Comparison of ENCODE assay signal across 17 mouse cellular contexts in the genomic region with DNA sequence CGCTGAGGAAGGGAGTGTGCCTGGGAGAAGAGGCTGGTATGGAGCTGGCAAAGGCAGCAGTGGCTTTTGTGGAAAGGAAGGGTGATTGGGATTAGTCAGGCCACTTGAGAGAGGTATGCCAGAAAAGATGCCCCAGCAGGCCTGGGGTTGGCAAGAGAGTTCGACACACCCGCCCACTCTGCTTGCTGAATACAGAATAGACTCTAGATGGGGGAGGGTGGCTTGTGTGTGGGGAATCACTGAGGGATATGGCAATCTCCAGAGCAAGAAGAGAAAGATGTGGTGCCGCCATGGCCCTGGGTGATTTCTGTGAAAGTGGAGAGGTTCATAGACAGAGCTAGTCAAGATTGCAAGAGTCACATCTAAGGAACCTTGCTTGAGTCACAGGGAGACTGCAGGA. TPM values are rescaled to one million over a fixed set of nuclear protein-coding genes. Genes with fewer than 3 reads are reported as not detected.
DNase-seq lines count a peak whose midpoint lies in the region; ATAC-seq and TF ChIP-seq lines count a peak whose summit lies in the region.
"Had no signal": no experiment of that assay in that cellular context is flagged by ENCODE, and none has a peak within 500 bp of the region (broad histone marks: within the 10 kb centered on the region; RNA-seq: fewer than 3 reads in every experiment).

No protein-coding gene starts in this region.

- H3K9me3 ChIP-seq in heart, embryonic 13.5 days, result no peaks in the 10 kb centered on the region
- no peaks in the 10 kb centered on the region for H3K9me3 ChIP-seq in midbrain, embryonic 10.5 days (replicated peaks)
- no peaks in the 10 kb centered on the region for H3K9me3 ChIP-seq in midbrain, embryonic 16.5 days (replicated peaks; ENCODE audit: control insufficient read depth, low read length, poor library complexity, severe bottlenecking)
- no peaks in the 10 kb centered on the region for H3K9me3 ChIP-seq in stomach, postnatal 0 days (ENCODE audit: control insufficient read depth, low read length)
- H3K9me3 ChIP-seq: midbrain, embryonic 12.5 days had no signal

- no peak overlapping the region for H3K27ac ChIP-seq in heart, embryonic 13.5 days (replicated peaks)
- H3K27ac ChIP-seq in midbrain, embryonic 10.5 days (replicated peaks), result peak overlapping the region; percentile 49; the same call in 1 of the 2 replicates
- no peak overlapping the region for H3K27ac ChIP-seq in midbrain, embryonic 16.5 days (ENCODE audit: low read length)
- H3K27ac ChIP-seq in stomach, postnatal 0 days (replicated peaks), result peak overlapping the region; percentile 49
- H3K27ac ChIP-seq: macrophage; midbrain, embryonic 12.5 days had no signal

- no peak for ATAC-seq in cerebellum, adult (ENCODE audit: insufficient number of reproducible peaks, low FRiP score, low TSS enrichment)
- ATAC-seq in heart, embryonic 13.5 days (ENCODE audit: extremely low read depth, insufficient number of reproducible peaks, low FRiP score, low TSS enrichment), result no peak
- ATAC-seq in midbrain, embryonic 16.5 days, result no peak
- no peak for ATAC-seq in stomach, postnatal 0 days (ENCODE audit: low FRiP score, low TSS enrichment)
- ATAC-seq in activated CD4-positive, CD25-positive, alpha-beta regulatory T cell, adult 4 months, result no peak

- H3K4me1 ChIP-seq in heart, embryonic 13.5 days, result peaks cover 99% of the 10 kb centered on the region
- H3K4me1 ChIP-seq in midbrain, embryonic 10.5 days, result peaks cover 97% of the 10 kb centered on the region
- peaks cover 27% of the 10 kb centered on the region for H3K4me1 ChIP-seq in midbrain, embryonic 16.5 days (ENCODE audit: control insufficient read depth, insufficient read depth, low read length)
- peaks cover 18% of the 10 kb centered on the region for H3K4me1 ChIP-seq in stomach, postnatal 0 days (replicated peaks; ENCODE audit: control insufficient read depth, insufficient read depth)

- no peaks in the 10 kb centered on the region for H3K27me3 ChIP-seq in heart, embryonic 13.5 days (replicated peaks)
- peaks cover 14% of the 10 kb centered on the region; the same call in 1 of the 2 replicates for H3K27me3 ChIP-seq in midbrain, embryonic 10.5 days (ENCODE audit: low read depth, poor library complexity, severe bottlenecking)
- H3K27me3 ChIP-seq in midbrain, embryonic 16.5 days (ENCODE audit: control insufficient read depth, insufficient read depth, low read depth, low read length), result no peaks in the 10 kb centered on the region
- H3K27me3 ChIP-seq in stomach, postnatal 0 days (ENCODE audit: control insufficient read depth, insufficient read depth, low read length), result no peaks in the 10 kb centered on the region

- no peak for TF ChIP-seq EP300 in stomach, postnatal 0 days (optimal IDR thresholded peaks at IDR 0.05)

- no peak overlapping the region for H3K4me3 ChIP-seq in heart, embryonic 13.5 days
- no peak overlapping the region for H3K4me3 ChIP-seq in midbrain, embryonic 10.5 days
- H3K4me3 ChIP-seq in midbrain, embryonic 16.5 days (ENCODE audit: low read depth, low read length), result no peak overlapping the region
- no peak overlapping the region for H3K4me3 ChIP-seq in stomach, postnatal 0 days (ENCODE audit: low read depth, low read length)
- H3K4me3 ChIP-seq: midbrain, embryonic 12.5 days had no signal

- 79% methylated on average over 4 of the region's 4 CpGs for WGBS in heart, embryonic 13.5 days
- WGBS in midbrain, embryonic 10.5 days, result 87% methylated on average over 4 of the region's 4 CpGs
- 82% methylated on average over 4 of the region's 4 CpGs for WGBS in midbrain, embryonic 16.5 days
- 78% methylated on average over 4 of the region's 4 CpGs for WGBS in stomach, postnatal 0 days

- H3K9ac ChIP-seq in heart, embryonic 13.5 days, result 0 out of 2 replicates have a peak overlapping the region, but pooled peaks have one; percentile 9
- no peak overlapping the region for H3K9ac ChIP-seq in midbrain, embryonic 16.5 days (ENCODE audit: low read depth, low read length)
- H3K9ac ChIP-seq in stomach, postnatal 0 days (ENCODE audit: low read length), result no peak overlapping the region
- H3K9ac ChIP-seq: midbrain, embryonic 12.5 days had no signal

- H3K36me3 ChIP-seq in heart, embryonic 13.5 days, result no peaks in the 10 kb centered on the region
- H3K36me3 ChIP-seq in midbrain, embryonic 10.5 days, result no peaks in the 10 kb centered on the region
- H3K36me3 ChIP-seq in midbrain, embryonic 16.5 days (ENCODE audit: control insufficient read depth, insufficient read depth, low read length), result no peaks in the 10 kb centered on the region
- H3K36me3 ChIP-seq in stomach, postnatal 0 days (ENCODE audit: control insufficient read depth, insufficient read depth, low read length), result 0 out of 2 replicates have a peak, but pooled peaks cover 2% of the 10 kb centered on the region
- H3K36me3 ChIP-seq: midbrain, embryonic 12.5 days had no signal

- H3K4me2 ChIP-seq in heart, embryonic 13.5 days, result no peak overlapping the region
- H3K4me2 ChIP-seq in midbrain, embryonic 16.5 days (ENCODE audit: low read length), result no peak overlapping the region
- no peak overlapping the region for H3K4me2 ChIP-seq in stomach, postnatal 0 days (replicated peaks; ENCODE audit: low read depth)
- H3K4me2 ChIP-seq: midbrain, embryonic 12.5 days had no signal

- TF ChIP-seq CTCF in stomach, postnatal 0 days (IDR thresholded peaks at IDR 0.05; ENCODE audit: low read depth), result no peak

- peak; percentile 67 for DNase-seq in cerebellum, adult 9-10 months
- DNase-seq in heart, adult 9 months (ENCODE audit: low spot score in 2 of 2), result no peak
- DNase-seq in midbrain, embryonic 10.5 days (ENCODE audit: low spot score), result no peak
- no peak for DNase-seq in stomach, postnatal 0 days (ENCODE audit: low spot score)
- DNase-seq: adrenal gland, postnatal 36 days; embryo, embryonic 11 days; gastrocnemius, postnatal 36 days; kidney, adult 8-10 months; kidney, postnatal 25 days; lung, adult 2 months; thymus, postnatal 36 days had no signal

RNA-seq across cellular contexts. Expression of a gene that starts 53.6 kb away (rescaled TPM):
- polyA plus RNA-seq in heart, embryonic 13.5 days (2015; fragmentation: Nextera tagmentation; extraction: Ambion mirVana), result 40.0 and 48.9 TPM in 2 replicates
- polyA plus RNA-seq in midbrain, embryonic 10.5 days (2016; fragmentation: Nextera tagmentation; extraction: Ambion mirVana), result 19.7 and 24.7 TPM in 2 replicates
- 33.2 and 46.1 TPM in 2 replicates for polyA plus RNA-seq in midbrain, embryonic 16.5 days (2015; fragmentation: Nextera tagmentation; extraction: Ambion mirVana)
- 46.4 and 48.1 TPM in 2 replicates for polyA plus RNA-seq in stomach, postnatal 0 days (2015; fragmentation: Nextera tagmentation; extraction: Ambion mirVana)
- polyA plus RNA-seq in activated CD4-positive, CD25-positive, alpha-beta regulatory T cell, adult 4 months (2017; shearing (Covaris generic)), result under 1 TPM; 0.26 to 0.68 TPM

Comparison
In these comparisons a context has a peak if more than half of its experiments do, and no peak if none do; other contexts are left out.
1. H3K27ac ChIP-seq: peak in midbrain, embryonic 10.5 days (single experiment) and stomach, postnatal 0 days (single experiment); none in heart, embryonic 13.5 days (single experiment) and midbrain, embryonic 16.5 days (single experiment).
2. RNA of a gene that starts 53.6 kb away (polyA plus RNA-seq): 46.4 to 48.1 TPM in stomach, postnatal 0 days, 40.0 to 48.9 TPM in heart, embryonic 13.5 days, 33.2 to 46.1 TPM in midbrain, embryonic 16.5 days and 19.7 to 24.7 TPM in midbrain, embryonic 10.5 days; 0.26 to 0.68 TPM in activated CD4-positive, CD25-positive, alpha-beta regulatory T cell, adult 4 months; every median in the first group is over 10 times any median in the second.